Mouse (Mus musculus): ENCODE measurements at regions not wholly inside any gene's neighbourhood (a gene's known extent, or its start where the extent isn't known, plus 50 kb on each side); places are given as distances from the start of the nearest gene placed in this dataset.
A peak's percentile ranks its signal among the peaks of the same experiment; 100 is the strongest.

- DNase-seq = no peak
Observed at GRCm38 (mm10) chr2:147926861-147927260, 119.9 kb downstream of the Foxa2 start.

DNA sequence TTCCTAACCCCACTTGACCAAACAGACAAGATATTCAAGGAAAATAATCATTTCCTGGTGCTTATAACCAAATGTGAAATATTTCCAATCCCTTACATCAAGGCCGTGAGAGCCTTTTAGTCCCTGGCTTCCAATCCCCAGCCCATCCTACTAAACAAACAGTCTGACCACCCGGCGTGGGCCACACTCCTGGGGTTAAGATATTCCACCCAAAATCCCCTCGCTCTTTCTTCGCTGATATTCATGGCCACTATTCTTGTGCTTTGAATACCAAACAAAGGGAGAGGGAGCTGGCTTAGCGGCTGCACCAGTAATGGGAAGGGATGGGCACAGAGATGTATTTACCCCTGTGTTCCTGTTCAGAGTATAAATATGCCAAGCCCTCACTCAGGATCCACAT lies 139.4 kb downstream of the Foxa2 start:
- no peak for DNase-seq

GRCm38 (mm10) chr2:147905759-147906740 lies 140.7 kb downstream of the Foxa2 start:
- DNase-seq = no peak

GRCm38 (mm10) chr2:147905118-147905517 lies 141.7 kb downstream of the Foxa2 start:
- no peak for DNase-seq

- DNase-seq = no peak
Observed at GRCm38 (mm10) chr2:147899236-147899635, 147.5 kb downstream of the Foxa2 start.

DNA sequence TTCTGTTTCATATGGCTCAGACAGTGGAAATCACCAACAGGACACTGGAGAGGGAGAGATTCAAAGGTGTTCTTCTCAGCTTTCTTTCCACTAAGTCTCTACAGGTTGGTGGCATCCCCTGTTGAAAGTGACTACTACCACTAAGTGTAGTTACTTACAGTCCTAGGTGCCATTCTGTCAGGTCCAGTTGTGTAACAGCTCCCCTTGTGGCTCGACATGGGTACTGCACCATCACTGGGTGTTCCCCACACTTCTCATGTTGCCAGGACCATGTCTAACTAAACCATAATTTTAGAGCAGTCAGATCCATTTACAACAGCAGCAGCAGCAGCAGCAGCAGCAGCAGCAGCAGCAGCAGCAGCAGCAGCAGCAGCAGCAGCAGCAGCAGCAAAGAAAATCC lies 151.1 kb downstream of the Foxa2 start:
- peak; percentile 63 for DNase-seq

- DNase-seq = no peak
Observed at GRCm38 (mm10) chr2:147894213-147894612, 152.6 kb downstream of the Foxa2 start.

DNA sequence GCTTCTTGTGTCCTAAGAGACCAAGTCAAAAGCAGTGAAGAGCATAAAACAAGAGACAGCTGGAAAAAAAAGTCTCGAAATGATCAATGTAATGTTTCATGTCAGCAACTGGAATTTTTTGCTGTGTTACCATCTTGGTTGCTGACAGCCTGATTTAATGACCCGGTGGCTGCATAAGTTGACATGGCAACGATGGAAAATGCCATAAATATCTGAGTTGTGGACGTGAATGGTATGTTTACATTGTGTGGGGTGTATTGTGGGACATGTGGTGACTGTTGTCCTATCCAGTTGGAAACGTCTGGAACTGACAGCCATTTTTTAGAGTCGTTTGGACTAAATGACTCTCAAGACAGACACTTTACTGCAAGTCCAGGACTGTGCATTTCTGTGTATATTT lies 160.6 kb downstream of the Foxa2 start:
- DNase-seq = no peak

DNA sequence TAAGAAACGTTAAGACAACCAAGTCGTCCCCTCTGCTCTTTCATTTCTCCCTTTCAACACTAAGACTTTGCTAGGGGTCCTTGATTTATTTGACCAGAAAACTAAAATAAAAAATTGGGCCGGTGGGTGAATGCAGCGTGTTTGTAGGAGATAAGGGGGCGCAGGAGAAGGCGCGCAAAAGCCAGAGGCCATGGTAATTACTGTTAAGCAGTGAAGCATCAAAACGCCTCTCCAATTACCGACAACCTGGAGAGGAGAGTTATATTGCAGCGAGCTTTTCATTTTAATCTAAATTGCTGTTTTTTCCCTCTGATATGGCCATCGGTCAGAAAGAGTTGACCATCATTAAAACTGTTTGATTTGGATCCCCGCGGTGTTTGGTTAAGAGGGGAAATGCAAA lies 168.9 kb downstream of the Foxa2 start:
- no peak for DNase-seq

DNA sequence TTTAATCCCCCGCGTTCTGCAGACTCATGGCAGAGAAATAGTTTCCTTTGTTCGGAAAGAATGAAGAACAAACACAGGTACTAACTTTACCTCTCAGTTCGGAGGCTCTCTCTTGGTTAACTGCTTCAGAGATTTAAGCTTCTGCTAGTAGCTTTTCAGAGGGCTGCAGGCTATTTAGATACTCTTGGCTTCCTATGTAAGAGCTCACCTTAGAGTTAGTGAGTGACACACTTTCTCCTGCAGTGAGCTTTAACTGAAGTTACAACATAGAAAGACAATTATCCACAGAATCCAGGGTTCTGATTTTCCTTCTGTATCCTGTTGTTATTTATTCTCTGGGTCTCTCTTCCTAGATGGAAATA lies 169.2 kb downstream of the Foxa2 start:
- DNase-seq = no peak

- DNase-seq = no peak
Observed at GRCm38 (mm10) chr2:147876708-147877542, 169.8 kb downstream of the Foxa2 start.

DNA sequence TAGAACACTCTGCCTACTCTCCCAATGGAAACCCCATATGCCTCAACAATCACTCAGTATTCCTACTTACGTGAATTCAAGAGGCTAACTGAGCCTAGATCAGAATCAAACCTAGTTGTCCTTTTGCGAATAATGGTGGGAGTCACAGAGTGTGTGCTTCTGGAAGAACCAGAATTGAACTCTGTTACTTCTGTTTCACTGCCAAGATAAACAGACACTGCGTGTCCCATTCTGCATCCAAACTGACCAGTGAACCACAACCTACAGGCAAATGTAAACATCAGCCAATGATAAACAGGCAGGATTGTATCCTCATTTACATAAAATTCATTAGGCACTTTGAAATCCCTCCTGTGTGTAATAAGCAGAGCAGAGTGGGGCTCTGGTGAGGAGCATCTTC lies 173.8 kb downstream of the Foxa2 start:
- DNase-seq = no peak

- no peak for DNase-seq
Observed at GRCm38 (mm10) chr2:147851186-147851802, 195.5 kb downstream of the Foxa2 start.

DNA sequence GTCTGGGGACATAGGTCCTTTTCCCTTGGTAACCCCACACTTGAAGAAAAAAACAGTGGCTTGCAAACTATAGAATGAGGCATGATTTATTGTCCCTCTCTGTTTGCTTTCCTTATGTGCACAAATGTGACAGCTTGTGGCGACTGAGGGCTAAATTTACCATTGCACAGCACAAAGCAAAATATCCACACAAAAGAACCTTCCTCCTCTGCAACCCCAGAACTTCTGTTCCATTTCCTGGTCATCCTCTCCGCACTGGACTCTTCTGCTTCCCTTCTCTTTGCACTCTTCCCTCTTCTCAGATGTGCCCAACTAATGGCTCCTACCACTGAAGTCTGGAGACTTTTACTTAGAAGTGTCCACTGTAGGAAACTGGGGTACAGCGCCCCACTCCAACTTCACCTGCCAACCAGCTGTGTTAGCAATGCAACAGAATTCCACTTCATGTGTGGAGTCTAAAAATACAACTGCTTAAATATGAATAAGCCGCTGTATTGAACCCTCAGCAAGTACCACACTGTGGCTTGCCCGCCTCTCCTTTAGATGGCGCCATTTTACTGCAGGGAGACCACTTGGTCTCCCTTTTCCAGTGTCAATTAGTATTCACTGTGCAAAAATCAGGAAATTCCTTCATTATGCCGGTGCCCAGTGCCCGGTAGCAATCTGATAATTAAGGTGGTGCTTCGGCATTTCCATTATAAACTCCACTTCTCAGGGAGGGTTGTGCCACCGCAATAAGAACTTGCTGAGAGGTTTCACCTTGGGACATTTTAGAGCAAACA lies 199.6 kb downstream of the Foxa2 start:
- DNase-seq = no peak

- DNase-seq = no peak
Observed at GRCm38 (mm10) chr2:147845256-147845655, 201.5 kb downstream of the Foxa2 start.

GRCm38 (mm10) chr2:147840936-147841335 lies 205.8 kb downstream of the Foxa2 start:
- DNase-seq = no peak

GRCm38 (mm10) chr2:147838613-147839012 lies 208.2 kb downstream of the Foxa2 start:
- DNase-seq = no peak

DNA sequence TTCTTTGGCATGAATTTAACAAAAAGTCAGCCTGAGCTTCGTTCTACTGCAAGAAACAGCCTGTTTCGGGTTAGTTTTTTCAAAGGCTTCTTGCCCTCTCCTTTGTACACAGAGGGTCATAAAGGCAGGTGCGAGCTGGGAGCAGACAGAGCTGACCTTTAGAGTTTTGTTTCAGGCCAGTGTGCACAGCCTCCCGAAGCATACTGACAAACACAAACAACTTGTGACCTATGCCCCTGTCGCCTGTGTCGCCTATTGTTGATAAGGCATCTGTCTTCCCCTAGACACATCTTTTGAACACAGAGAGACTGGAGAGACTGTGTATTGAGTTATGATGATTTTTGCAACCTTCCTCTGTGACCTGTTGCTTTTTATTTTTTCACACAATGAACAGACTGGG lies 216.2 kb downstream of the Foxa2 start:
- no peak for DNase-seq

DNA sequence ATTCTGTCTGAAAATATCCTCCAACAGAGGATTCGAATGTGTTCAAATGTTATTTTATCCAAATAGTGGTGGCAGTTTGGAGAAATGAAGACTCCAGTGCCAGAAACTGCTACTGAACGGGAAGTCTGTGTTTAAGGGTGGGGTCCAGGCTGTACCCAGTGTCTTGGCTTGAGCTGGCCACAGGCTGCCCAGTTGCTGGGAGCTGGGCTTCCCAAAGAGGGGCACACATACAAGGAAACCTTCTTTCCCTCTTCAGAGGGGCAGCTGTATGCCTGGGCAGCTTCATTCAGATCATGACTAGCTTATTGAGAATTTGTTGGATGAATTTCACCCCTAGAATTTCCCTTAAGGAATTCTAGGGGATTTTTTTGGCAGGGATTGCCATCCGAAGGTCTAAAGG lies 229.8 kb downstream of the Foxa2 start:
- DNase-seq = no peak

GRCm38 (mm10) chr2:147814231-147814630 lies 232.5 kb downstream of the Foxa2 start:
- no peak for DNase-seq

- no peak for DNase-seq
Observed at GRCm38 (mm10) chr2:147813516-147813915, 233.3 kb downstream of the Foxa2 start.

- DNase-seq = peak; percentile 41
Observed at GRCm38 (mm10) chr2:147808036-147808675, 238.6 kb downstream of the Foxa2 start.

Measured in thymus, postnatal 4 days (tissue).